Mouse (Mus musculus) lung, embryonic 14.5 days (tissue): ENCODE measurements around the gene Pigk. TPM values are rescaled to one million over a fixed set of nuclear protein-coding genes. Genes with fewer than 3 reads are reported as not detected.

Source experiments
- ATAC-seq: fragments of 200-750 bp; cut with Nextera tagmentation; 2 replicates; pipeline ENCODE4 v1.8.0; 2017; ENCODE audit warnings: mild to moderate bottlenecking, moderate TSS enrichment, moderate library complexity; ENCODE audit not compliant: insufficient read depth
- DNase-seq: peaks from one replicate; pipeline ENCODE4 v3.0.0-alpha.2; 2015
- H3K27ac ChIP-seq: fragments of 300-500 bp; sonication (generic); 2 replicates; pipeline ENCODE4 v1.5.1; 2014; ENCODE audit warnings: low read depth, mild to moderate bottlenecking, moderate library complexity
- H3K27me3 ChIP-seq: fragments of 300-500 bp; sonication (generic); 2 replicates; pipeline ENCODE4 v1.6.1; 2014; ENCODE audit warnings: low read length, control low read depth; ENCODE audit not compliant: insufficient read depth
- H3K36me3 ChIP-seq: fragments of 300-500 bp; sonication (generic); 2 replicates; pipeline ENCODE4 v1.6.1; 2014; ENCODE audit warnings: control low read depth; ENCODE audit not compliant: insufficient read depth
- H3K4me1 ChIP-seq: fragments of 300-500 bp; sonication (generic); 2 replicates; pipeline ENCODE4 v1.6.1; 2014; ENCODE audit warnings: antibody characterized with exemption, control low read depth; ENCODE audit not compliant: insufficient read depth
- H3K4me2 ChIP-seq: fragments of 300-500 bp; sonication (generic); 2 replicates; pipeline ENCODE4 v1.6.1; 2014; ENCODE audit warnings: mild to moderate bottlenecking
- H3K4me3 ChIP-seq: fragments of 300-500 bp; sonication (generic); 2 replicates; pipeline ENCODE4 v1.5.1; 2014; ENCODE audit warnings: low read depth, low read length
- H3K9ac ChIP-seq: fragments of 300-500 bp; sonication (generic); 2 replicates; pipeline ENCODE4 v1.6.1; 2014
- H3K9me3 ChIP-seq: fragments of 300-500 bp; sonication (generic); 2 replicates; pipeline ENCODE4 v1.6.1; 2016; ENCODE audit warnings: low read depth, low read length, control low read depth
- CTCF ChIP-seq: IDR thresholded peaks from 2 replicates; pipeline ENCODE4 v1.5.1; 2016; ENCODE audit warnings: antibody characterized with exemption, low read depth
- WGBS: fragments of 180-500 bp; shearing (Covaris S2); extraction: QIAGEN DNeasy Blood & Tissue Kit; methylation state at CpG from one replicate; pipeline ENCODE4 v1.1.7; 2014; 5-methylcytosine and 5-hydroxymethylcytosine counted together
- polyA plus RNA-seq: library from polyadenylated mRNA; unstranded; fragments of >200 nt; fragmentation: Nextera tagmentation; extraction: Ambion mirVana; gene quantifications from 2 replicates; pipeline ENCODE4 v1.2.1, GENCODE M21; 2014

Pigk gene
- polyA plus RNA-seq, 1 experiment from 2014 or later, result 50.3 TPM

DNA sequence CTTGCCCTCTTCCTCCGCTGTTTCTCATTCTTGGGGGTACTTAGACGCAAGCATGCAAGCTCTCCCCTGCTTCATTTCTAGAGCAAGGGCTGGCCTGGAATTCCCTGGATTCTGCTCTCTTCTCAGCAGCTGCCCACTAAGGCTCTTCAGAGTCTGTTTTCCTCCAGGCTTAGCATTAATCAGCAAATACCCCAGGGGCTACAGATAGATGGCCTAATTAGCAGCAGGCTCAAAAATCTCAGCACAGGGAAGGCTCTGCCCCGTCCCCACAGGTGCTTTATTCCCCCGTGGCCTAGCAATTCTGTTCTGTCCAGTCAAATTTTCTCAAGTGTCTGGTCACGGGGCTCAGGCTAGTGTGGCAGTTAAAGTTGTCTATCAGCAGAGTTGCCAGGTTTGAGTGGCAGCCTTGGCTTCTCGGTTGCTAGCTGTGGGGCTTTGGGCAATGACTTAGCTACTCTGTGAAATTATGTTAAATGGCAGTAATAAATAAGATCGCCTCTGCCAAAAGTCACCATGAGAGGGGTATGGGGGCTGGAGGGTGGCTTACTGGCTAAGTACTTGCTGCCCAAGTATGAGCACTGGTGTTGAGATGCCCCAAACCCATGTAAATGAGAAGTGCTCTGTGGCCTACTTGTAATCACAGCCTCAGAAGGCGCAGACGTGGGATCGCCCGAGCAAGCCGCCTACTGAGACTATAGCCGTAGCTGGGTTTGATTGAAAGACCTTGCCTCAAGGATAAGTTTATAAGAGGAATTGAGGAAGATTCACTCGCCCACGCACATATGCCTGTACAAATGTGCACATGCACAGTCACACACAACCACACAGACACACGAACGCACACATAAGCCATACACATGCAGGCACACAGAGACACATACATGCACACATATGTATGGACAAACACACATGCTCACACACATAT lies 160.8 kb downstream of the Pigk start:
- 88% methylated on average over 17 of the region's 17 CpGs for WGBS
- ATAC-seq, result no peak
- TF ChIP-seq CTCF, result no peak

DNA sequence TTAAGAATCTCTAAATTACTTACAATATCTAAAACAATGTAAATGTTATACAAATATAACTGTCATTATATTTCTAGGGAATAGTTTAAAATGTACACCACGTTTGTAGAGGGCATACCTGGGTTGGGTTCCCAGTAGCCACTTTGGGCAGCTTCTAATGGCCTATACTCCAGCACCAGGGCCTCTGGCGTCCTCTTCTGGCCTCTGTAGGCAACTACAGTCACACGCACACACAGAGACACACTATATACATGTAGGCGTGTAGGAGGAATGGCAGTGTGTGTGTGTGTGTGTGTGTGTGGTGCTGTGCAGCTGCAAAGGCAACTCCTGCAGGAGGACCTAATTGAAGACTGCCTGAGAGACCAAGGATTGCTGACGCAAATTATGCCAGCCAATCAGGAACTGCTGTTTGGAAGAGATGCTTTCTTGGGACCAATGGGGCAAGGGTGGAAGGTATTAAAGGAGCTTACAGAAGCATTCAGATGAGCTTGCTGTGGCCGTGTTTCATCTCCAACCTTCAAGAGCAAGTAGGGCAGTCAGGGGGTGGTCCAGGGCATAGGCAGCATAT lies 161.9 kb downstream of the Pigk start:
- no peaks in the 10 kb centered on the region for H3K4me1 ChIP-seq
- H3K4me3 ChIP-seq, result no peak overlapping the region
- no peaks in the 10 kb centered on the region for H3K9me3 ChIP-seq
- 0 out of 2 replicates have a peak, but pooled peaks have one; percentile 14 for TF ChIP-seq CTCF
- no peaks in the 10 kb centered on the region for H3K36me3 ChIP-seq
- DNase-seq, result no peak
- H3K4me2 ChIP-seq, result no peak overlapping the region
- WGBS, result 79% methylated on average over 6 of the region's 6 CpGs
- no peak overlapping the region for H3K27ac ChIP-seq
- ATAC-seq, result no peak
- no peak overlapping the region for H3K9ac ChIP-seq
- H3K27me3 ChIP-seq, result no peaks in the 10 kb centered on the region

More for the DNA sequence above, 160.8 kb downstream of the Pigk start:
- no peak for DNase-seq
- H3K9me3 ChIP-seq, result no peaks in the 10 kb centered on the region
- no peak overlapping the region for H3K27ac ChIP-seq
- no peaks in the 10 kb centered on the region for H3K4me1 ChIP-seq
- H3K4me2 ChIP-seq, result no peak overlapping the region
- no peaks in the 10 kb centered on the region for H3K36me3 ChIP-seq
- no peak overlapping the region for H3K4me3 ChIP-seq
- no peak overlapping the region for H3K9ac ChIP-seq
- H3K27me3 ChIP-seq, result no peaks in the 10 kb centered on the region

DNA sequence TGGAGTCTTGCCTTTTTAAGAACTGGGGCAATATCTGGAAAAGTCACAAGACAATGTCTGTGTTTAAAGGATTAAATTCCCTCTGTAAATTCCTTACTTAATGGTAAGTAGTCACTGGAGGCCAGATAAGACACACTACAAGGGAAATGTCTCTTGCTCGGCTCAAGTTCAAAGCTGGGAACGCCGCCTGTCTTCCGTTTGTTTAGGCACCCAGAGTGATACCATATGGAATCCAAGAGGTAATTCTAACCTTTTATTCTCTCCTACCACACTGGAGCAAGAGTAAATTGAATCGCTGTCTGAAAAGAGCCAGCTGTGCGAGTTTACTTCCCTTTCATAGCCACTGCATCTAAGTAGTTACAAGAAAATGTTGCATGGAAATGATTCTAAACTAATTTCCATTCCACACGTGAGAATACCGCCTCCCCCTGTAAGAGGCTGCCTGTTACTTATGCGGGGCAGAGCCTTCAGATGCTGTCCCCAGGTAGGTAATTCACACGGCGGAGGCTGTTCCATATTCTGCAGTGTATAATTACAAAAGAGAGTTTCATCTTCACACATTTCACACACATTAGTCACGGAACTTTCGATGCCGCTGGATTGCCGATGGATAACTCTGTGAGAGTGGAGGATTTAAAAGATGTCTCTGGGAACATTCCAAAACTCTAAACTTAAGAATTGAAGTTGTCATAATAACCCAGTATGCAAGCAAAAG lies 166.4 kb downstream of the Pigk start:
- Histone ChIP-seq H3K27me3 (no peaks in the 10 kb centered on the region), H3K4me1 (no peaks in the 10 kb centered on the region; the same call in 1 of the 2 replicates), H3K9ac (no peak overlapping the region), H3K4me3 (no peak overlapping the region), H3K4me2 (peak overlapping the region; percentile 32), H3K9me3 (no peaks in the 10 kb centered on the region), H3K27ac (no peak overlapping the region), H3K36me3 (no peaks in the 10 kb centered on the region)
- DNase-seq (peak; percentile 85), ATAC-seq (peak; percentile 85)
- TF ChIP-seq CTCF, result no peak
- WGBS, result 23% methylated on average over 15 of the region's 15 CpGs

DNA sequence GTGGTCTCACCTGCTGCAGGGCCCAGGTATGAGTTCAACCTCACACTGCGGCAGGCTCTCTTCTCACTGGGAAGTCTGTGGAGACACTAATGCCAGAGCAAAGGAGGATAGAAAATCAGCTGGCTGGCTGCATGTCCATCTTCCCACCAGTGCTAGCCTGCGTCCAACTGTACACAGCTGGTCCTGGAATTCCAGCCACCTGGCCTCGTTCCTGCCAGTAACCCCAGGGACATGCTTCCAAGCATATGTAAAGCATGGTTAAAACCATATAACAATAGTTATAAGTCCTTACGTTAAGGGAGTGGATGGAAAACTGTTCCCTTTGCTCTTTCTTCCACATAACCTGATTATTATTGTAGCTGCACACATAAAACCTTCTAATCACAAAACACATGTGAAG lies 167.8 kb downstream of the Pigk start:
- 53% methylated on average over 4 of the region's 4 CpGs for WGBS
- no peak for DNase-seq
- no peak for ATAC-seq
- Histone ChIP-seq H3K27me3 (no peaks in the 10 kb centered on the region), H3K9ac (no peak overlapping the region), H3K4me2 (no peak overlapping the region), H3K4me1 (no peaks in the 10 kb centered on the region; the same call in 1 of the 2 replicates), H3K4me3 (no peak overlapping the region), H3K9me3 (no peaks in the 10 kb centered on the region), H3K27ac (no peak overlapping the region), H3K36me3 (no peaks in the 10 kb centered on the region)
- no peak for TF ChIP-seq CTCF

DNA sequence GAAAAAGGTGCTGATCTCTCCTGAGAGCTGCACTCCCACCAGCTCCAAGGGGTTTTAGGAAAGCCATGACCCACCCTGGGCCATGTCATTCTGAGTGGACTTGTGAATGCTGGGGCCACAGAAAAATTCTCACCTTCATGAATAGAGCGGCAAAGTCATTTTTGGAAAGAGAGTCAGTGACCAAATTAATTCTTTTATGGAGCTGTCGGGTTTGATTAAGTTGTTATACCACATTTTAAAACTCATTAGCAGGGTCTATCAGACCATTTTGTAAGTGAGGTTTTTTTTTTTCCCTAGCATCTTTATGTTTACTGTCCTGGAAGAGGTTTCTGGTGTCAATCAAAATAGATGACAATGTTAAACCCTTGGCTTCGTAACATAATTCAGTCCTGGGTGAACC lies 169.7 kb downstream of the Pigk start:
- 86% methylated on average over 3 of the region's 3 CpGs for WGBS
- Histone ChIP-seq H3K27ac (no peak overlapping the region), H3K4me2 (no peak overlapping the region), H3K4me3 (no peak overlapping the region), H3K9me3 (no peaks in the 10 kb centered on the region), H3K9ac (no peak overlapping the region), H3K4me1 (no peaks in the 10 kb centered on the region; the same call in 1 of the 2 replicates), H3K36me3 (no peaks in the 10 kb centered on the region), H3K27me3 (no peaks in the 10 kb centered on the region)
- ATAC-seq, result no peak
- TF ChIP-seq CTCF, result no peak
- no peak for DNase-seq

DNA sequence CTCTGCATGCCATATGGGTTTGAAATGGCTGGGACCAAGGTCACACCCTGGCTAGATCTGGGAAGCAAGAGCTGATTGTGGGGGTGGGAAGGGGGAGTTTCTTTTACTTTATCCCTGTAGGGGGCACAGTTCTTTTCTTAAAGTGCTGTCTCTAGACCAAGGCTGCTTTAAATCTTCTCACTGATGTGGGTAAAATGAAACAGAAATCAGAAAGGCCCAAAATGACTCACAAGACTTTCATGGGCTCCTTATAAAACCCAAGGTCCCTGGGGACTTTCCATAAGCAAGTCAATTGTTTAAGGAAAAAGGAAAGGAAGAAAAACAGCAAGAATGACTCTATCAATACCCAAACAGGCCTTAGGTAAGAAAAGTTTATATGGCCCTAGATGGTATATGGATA lies 172.8 kb downstream of the Pigk start:
- Histone ChIP-seq H3K9ac (no peak overlapping the region), H3K4me2 (no peak overlapping the region), H3K9me3 (no peaks in the 10 kb centered on the region), H3K4me1 (no peaks in the 10 kb centered on the region; the same call in 1 of the 2 replicates), H3K27ac (no peak overlapping the region), H3K27me3 (no peaks in the 10 kb centered on the region), H3K4me3 (no peak overlapping the region), H3K36me3 (no peaks in the 10 kb centered on the region)
- TF ChIP-seq CTCF, result no peak
- ATAC-seq, result no peak
- no peak for DNase-seq

DNA sequence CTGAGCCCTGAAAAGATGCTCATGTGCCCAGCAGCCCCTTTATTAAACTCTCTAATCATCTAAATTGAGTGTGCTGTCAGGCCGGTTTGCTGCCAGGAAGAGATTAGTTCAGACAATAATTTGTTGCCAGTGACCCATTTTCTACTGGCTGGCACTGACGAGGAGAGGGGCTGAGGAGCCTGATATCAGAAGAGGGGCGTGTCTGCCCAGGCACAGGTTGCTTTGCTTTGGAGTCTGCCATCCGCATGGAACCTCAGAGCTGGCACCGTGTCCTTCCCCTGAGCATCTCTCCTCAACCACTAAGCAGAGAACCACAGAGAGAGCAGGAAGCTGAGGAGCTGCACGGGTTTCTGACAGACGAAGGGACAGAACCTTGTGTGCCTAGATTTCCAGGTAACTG lies 174.2 kb downstream of the Pigk start:
- no peak overlapping the region for H3K4me2 ChIP-seq
- H3K27me3 ChIP-seq, result no peaks in the 10 kb centered on the region
- no peak overlapping the region for H3K27ac ChIP-seq
- no peaks in the 10 kb centered on the region for H3K9me3 ChIP-seq
- 63% methylated on average over 7 of the region's 7 CpGs for whole genome bisulfite sequencing
- DNase-seq (no peak), ATAC-seq (no peak)
- H3K4me3 ChIP-seq, result no peak overlapping the region
- TF ChIP-seq CTCF, result no peak
- no peaks in the 10 kb centered on the region for H3K4me1 ChIP-seq
- H3K36me3 ChIP-seq, result no peaks in the 10 kb centered on the region
- no peak overlapping the region for H3K9ac ChIP-seq
